Mouse (Mus musculus) lung, embryonic 16.5 days (tissue): ENCODE results near the gene Stx18. TPM values are rescaled to one million over a fixed set of nuclear protein-coding genes. Genes with fewer than 3 reads are reported as not detected.

Experiments
- ATAC-seq: fragments of 200-750 bp; cut with Nextera tagmentation; 2 replicates; pipeline ENCODE4 v1.8.0; 2017; ENCODE audit warnings: low read depth, mild to moderate bottlenecking, moderate library complexity
- H3K27ac ChIP-seq: fragments of 300-500 bp; sonication (generic); 2 replicates; pipeline ENCODE4 v1.5.1; 2014; ENCODE audit warnings: mild to moderate bottlenecking, control low read depth, low read length
- H3K27me3 ChIP-seq: fragments of 300-500 bp; sonication (generic); 2 replicates; pipeline ENCODE4 v1.6.1; 2014; ENCODE audit warnings: low read depth, low read length, mixed read lengths; ENCODE audit not compliant: control insufficient read depth, insufficient read depth
- H3K36me3 ChIP-seq: fragments of 300-500 bp; sonication (generic); 2 replicates; pipeline ENCODE4 v1.6.1; 2014; ENCODE audit warnings: low read length; ENCODE audit not compliant: control insufficient read depth, insufficient read depth
- H3K4me1 ChIP-seq: fragments of 300-500 bp; sonication (generic); replicated peaks from 2 replicates; pipeline ENCODE4 v1.6.1; 2014; ENCODE audit warnings: low read length, mixed read lengths; ENCODE audit not compliant: control insufficient read depth, insufficient read depth
- H3K4me2 ChIP-seq: fragments of 300-500 bp; sonication (generic); 2 replicates; pipeline ENCODE4 v1.6.1; 2014; ENCODE audit warnings: low read depth, low read length, control low read depth
- H3K4me3 ChIP-seq: fragments of 300-500 bp; sonication (generic); 2 replicates; pipeline ENCODE4 v1.5.1; 2014; ENCODE audit warnings: mild to moderate bottlenecking, low read length, control low read depth
- H3K9ac ChIP-seq: fragments of 300-500 bp; sonication (generic); 2 replicates; pipeline ENCODE4 v1.6.1; 2014; ENCODE audit warnings: low read length, control low read depth
- H3K9me3 ChIP-seq: fragments of 300-500 bp; sonication (generic); 2 replicates; pipeline ENCODE4 v1.6.1; 2016; ENCODE audit warnings: low read length; ENCODE audit not compliant: control insufficient read depth
- WGBS: fragments of 180-500 bp; shearing (Covaris S2); extraction: QIAGEN DNeasy Blood & Tissue Kit; methylation state at CpG from one replicate; pipeline ENCODE4 v1.1.7; 2014; 5-methylcytosine and 5-hydroxymethylcytosine counted together
- polyA plus RNA-seq: library from polyadenylated mRNA; unstranded; fragments of >200 nt; fragmentation: Nextera tagmentation; extraction: Ambion mirVana; gene quantifications from 2 replicates; pipeline ENCODE4 v1.2.1, GENCODE M21; 2015

The Stx18 gene
- polyA plus RNA-seq, 1 experiment from 2014 or later, result 40.4 TPM

DNA sequence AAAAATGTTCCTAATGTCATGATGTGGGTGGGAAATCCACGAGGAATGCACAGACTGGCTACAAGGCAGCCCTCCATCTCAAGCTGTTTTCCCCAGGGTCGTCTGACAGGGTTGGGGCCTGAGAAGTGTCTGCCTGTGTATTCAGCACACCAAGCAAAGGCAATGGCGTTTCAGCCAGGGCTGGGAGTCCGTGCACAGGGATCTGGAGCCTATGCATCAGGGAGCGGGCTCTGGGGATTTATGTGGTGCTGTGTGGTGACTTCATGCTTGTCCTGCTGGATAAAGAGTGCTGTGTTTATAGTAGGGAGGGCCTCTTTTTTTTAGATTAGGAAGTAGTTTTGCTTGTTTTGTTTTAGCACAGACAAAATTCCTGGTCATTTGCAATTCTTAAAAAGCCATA is 26.2 kb downstream of the Stx18 start:
- Histone ChIP-seq H3K27ac (no peak overlapping the region), H3K4me3 (no peak overlapping the region), H3K4me1 (no peaks in the 10 kb centered on the region; the same call in 1 of the 2 replicates), H3K27me3 (no peaks in the 10 kb centered on the region), H3K9me3 (no peaks in the 10 kb centered on the region), H3K9ac (no peak overlapping the region), H3K36me3 (no peaks in the 10 kb centered on the region), H3K4me2 (no peak overlapping the region)
- ATAC-seq, result peak; percentile 67
- 24% methylated on average over 5 of the region's 5 CpGs for WGBS

DNA sequence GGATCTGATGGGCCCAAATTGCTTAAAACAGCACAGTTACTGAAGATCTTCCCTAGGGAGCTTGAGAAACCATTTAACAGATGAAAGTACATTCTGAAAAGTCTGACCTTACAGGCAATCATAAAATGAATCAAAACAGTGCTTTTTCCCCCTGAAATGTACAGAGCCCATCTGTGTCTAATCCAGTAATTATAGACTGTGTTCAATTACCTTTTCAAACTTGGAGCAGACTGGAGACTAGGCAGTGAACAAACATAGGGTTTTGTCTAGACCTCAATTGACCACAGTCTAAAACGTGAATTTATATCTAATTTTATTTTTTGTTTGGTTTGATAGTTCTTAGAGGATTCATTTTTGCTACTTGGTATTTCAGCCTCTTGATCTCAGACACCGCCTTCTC is 26.9 kb downstream of the Stx18 start:
- Histone ChIP-seq H3K27me3 (no peaks in the 10 kb centered on the region), H3K27ac (no peak overlapping the region), H3K9ac (no peak overlapping the region), H3K4me2 (no peak overlapping the region), H3K4me3 (no peak overlapping the region), H3K4me1 (no peaks in the 10 kb centered on the region; the same call in 1 of the 2 replicates), H3K36me3 (no peaks in the 10 kb centered on the region), H3K9me3 (no peaks in the 10 kb centered on the region)
- WGBS, result 78% methylated on average over 2 of the region's 2 CpGs
- no peak for ATAC-seq

DNA sequence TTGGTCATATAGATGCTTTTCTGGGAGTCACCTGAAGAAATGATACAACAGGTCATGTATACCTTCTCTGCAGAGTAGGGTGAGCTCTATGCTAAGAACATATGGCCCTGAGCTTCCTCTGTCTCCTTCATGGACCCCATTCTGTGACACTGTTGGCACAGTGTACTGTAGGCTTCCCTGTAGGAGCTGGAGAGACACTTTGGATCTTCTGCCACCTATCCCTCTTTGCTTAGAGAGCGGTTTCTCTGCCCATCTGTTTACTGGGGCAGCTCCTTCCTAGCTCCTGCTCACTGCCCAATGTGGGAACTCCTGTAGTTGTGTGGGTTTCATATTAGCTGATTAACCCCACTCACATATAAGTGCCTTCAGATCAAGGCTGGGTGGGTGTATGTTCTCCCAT is 28.1 kb downstream of the Stx18 start:
- no peaks in the 10 kb centered on the region; the same call in 1 of the 2 replicates for H3K4me1 ChIP-seq
- ATAC-seq, result no peak
- H3K27me3 ChIP-seq, result no peaks in the 10 kb centered on the region
- H3K4me2 ChIP-seq, result no peak overlapping the region
- 95% methylated on average over 1 of the region's 1 CpGs for WGBS
- H3K9me3 ChIP-seq, result no peaks in the 10 kb centered on the region
- no peak overlapping the region for H3K27ac ChIP-seq
- H3K4me3 ChIP-seq, result no peak overlapping the region
- H3K9ac ChIP-seq, result no peak overlapping the region
- H3K36me3 ChIP-seq, result no peaks in the 10 kb centered on the region

DNA sequence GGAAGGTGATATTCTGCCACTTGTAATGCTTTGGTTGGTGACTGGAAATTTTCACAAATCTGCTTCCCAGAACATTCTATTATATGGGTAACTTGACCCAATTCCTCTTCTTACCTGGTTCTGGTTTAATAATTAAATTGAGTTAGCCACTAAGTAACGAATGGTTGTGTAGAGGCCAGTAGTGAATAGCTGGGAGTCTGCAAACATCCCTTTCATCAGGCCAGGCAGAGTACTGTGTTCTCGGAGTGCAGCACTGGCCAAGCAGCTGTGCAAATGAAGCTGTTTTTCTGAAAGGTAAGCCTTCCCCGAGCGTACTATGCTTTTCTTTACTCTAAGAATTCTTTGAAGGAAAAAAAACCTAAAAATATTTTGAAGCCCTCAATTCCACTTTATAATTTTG is 37.8 kb downstream of the Stx18 start:
- H3K27ac ChIP-seq, result no peak overlapping the region
- no peak for ATAC-seq
- 60% methylated on average over 4 of the region's 4 CpGs for WGBS

DNA sequence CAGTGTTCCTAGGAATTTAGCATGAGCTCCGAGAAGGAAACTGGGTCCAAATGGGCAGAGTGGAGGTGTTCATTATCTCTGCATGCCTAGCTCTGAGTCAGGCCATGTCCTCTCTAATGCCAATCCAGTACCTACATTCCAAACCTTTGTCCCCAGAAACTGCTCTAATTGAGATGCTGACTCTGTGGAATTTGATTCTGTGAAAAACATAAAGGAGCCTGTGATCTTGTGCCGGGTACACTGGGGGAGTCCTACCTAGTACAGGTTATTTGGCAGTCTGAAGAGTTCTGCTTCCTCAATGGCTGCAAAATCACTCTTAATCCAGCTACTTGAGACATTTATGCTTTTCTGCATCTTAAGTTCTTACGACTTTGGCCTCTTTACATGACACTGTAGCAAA is 40.0 kb downstream of the Stx18 start:
- Histone ChIP-seq H3K27ac (no peak overlapping the region), H3K9me3 (no peaks in the 10 kb centered on the region), H3K9ac (no peak overlapping the region), H3K4me1 (no peaks in the 10 kb centered on the region), H3K36me3 (no peaks in the 10 kb centered on the region), H3K4me2 (no peak overlapping the region), H3K4me3 (no peak overlapping the region), H3K27me3 (no peaks in the 10 kb centered on the region)
- 80% methylated on average over 3 of the region's 3 CpGs for WGBS
- no peak for ATAC-seq

More for the DNA sequence above, 37.8 kb downstream of the Stx18 start:
- H3K4me1 ChIP-seq, result no peaks in the 10 kb centered on the region
- H3K36me3 ChIP-seq, result no peaks in the 10 kb centered on the region
- no peak overlapping the region for H3K9ac ChIP-seq
- no peak overlapping the region for H3K4me2 ChIP-seq
- no peak overlapping the region for H3K4me3 ChIP-seq
- H3K27me3 ChIP-seq, result no peaks in the 10 kb centered on the region
- no peaks in the 10 kb centered on the region for H3K9me3 ChIP-seq

DNA sequence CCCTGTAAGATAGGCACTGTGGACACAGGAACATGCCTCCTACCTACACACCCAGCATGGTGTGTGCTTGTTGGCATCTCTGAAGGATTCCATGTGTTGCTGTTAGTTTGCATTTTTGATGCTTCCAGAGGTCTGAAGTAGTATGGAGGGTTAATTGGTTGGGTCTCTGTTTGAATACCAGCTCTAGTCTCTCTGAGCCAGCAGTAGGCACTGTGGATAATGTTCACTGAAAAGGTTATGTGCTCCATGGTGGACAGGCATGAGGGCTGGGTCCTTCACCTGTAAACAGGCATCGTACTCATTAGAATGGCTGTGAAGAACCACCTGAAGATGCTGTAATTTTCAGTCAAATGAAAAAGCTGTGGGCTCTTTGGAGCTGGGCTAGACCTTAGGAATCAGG is 41.9 kb downstream of the Stx18 start:
- H3K4me3 ChIP-seq, result no peak overlapping the region
- H3K36me3 ChIP-seq, result no peaks in the 10 kb centered on the region
- WGBS, result 97% methylated on average over 1 of the region's 1 CpGs
- no peaks in the 10 kb centered on the region for H3K9me3 ChIP-seq
- H3K27me3 ChIP-seq, result no peaks in the 10 kb centered on the region
- no peak overlapping the region for H3K9ac ChIP-seq
- no peak overlapping the region for H3K4me2 ChIP-seq
- H3K4me1 ChIP-seq, result peaks cover 4% of the 10 kb centered on the region; the same call in 1 of the 2 replicates
- no peak for ATAC-seq
- no peak overlapping the region for H3K27ac ChIP-seq

DNA sequence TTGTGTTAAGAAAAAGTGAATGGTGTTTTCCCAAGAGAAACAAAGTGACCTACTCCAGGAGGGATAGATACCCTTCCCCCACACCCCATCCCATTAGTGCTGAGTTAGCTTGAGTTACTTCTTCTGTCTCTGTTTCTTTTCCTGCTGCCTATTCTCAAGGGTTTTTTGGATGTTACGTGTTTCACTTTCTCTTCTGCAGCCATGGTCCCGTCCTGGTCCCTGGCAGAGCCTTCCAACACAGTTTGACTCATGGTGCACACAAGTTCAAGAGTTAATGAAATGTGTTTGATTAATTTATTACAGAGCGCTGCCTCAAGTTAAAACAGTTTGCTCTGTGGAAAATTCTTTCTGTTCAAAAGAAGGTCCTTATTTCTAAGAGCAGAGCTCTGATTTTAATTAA is 44.0 kb downstream of the Stx18 start:
- Histone ChIP-seq H3K4me2 (no peak overlapping the region), H3K4me1 (peaks cover 6% of the 10 kb centered on the region; the same call in 1 of the 2 replicates), H3K27ac (no peak overlapping the region), H3K27me3 (no peaks in the 10 kb centered on the region), H3K9ac (no peak overlapping the region), H3K36me3 (no peaks in the 10 kb centered on the region), H3K4me3 (no peak overlapping the region), H3K9me3 (no peaks in the 10 kb centered on the region)
- 66% methylated on average over 3 of the region's 3 CpGs for WGBS
- no peak for ATAC-seq

DNA sequence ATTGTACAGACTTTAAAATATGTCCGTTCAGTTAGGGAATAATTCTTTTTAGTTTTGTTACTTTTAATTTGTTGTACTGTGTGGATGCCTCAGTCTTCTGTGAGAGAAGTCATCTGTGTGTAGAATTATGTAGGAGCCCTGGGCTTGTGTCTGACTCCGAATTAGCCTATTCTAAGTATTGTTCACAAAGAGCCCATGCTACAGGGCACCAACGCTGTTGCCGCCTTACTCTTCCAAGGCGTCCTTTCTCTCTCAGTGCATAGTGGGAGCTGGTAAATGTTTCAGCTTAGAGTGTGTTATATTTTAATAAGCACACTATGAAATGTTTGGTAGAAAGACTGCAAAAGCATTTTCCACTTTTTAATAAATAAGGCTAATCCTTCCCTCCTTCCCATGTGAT is 44.8 kb downstream of the Stx18 start:
- Histone ChIP-seq H3K27ac (no peak overlapping the region), H3K27me3 (no peaks in the 10 kb centered on the region), H3K4me2 (no peak overlapping the region), H3K4me3 (no peak overlapping the region), H3K4me1 (peaks cover 6% of the 10 kb centered on the region; the same call in 1 of the 2 replicates), H3K36me3 (no peaks in the 10 kb centered on the region), H3K9me3 (no peaks in the 10 kb centered on the region), H3K9ac (no peak overlapping the region)
- no peak for ATAC-seq
- WGBS, result 84% methylated on average over 5 of the region's 5 CpGs

DNA sequence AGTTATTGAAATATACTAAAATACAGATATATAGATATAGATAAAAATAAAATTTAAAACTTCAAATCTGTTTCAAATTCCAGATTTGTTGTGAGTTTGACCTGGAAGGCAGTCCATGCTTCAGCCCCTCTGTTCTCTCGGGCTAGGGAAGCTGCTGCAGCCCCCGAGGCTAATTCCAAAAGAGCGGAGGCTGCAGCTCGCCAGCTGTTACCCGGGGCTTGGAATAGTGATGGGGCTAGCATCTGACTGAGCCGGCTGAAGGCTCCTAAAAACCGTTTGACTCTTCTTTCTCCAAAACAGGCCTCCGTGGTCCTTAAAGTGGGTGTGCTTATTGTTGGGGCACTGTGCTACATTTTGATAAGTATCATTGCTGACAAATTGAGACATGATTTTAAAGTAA is 46.1 kb downstream of the Stx18 start:
- Histone ChIP-seq H3K27ac (no peak overlapping the region), H3K36me3 (no peaks in the 10 kb centered on the region), H3K4me2 (no peak overlapping the region), H3K4me1 (peaks cover 6% of the 10 kb centered on the region; the same call in 1 of the 2 replicates), H3K4me3 (no peak overlapping the region), H3K9ac (no peak overlapping the region), H3K27me3 (no peaks in the 10 kb centered on the region), H3K9me3 (no peaks in the 10 kb centered on the region)
- WGBS, result 45% methylated on average over 8 of the region's 8 CpGs
- no peak for ATAC-seq
